Mouse (Mus musculus): ENCODE measurements around the gene Tmem106a.
A peak's percentile ranks its signal among the peaks of the same experiment; 100 is the strongest.
"Not testable (repeated sequence)": the region's sequence is repeated elsewhere in the genome, so short reads cannot be mapped to it uniquely, and the experiment has no call there.

The Tmem106a gene

GRCm38 (mm10) chr11:101582054-101583035, at the start of gene Tmem106a:
Gene Tmem106a, plus strand, starts transcription at chr11:101582242.
- peak; percentile 83 for DNase-seq (ENCODE audit: low read depth, low spot score)

- DNase-seq (ENCODE audit: low read depth, low spot score): peak; percentile 34
Measured at GRCm38 (mm10) chr11:101543533-101543932, 38.5 kb upstream of the Tmem106a start.

- no peak for DNase-seq (ENCODE audit: low read depth, low spot score)
Measured at GRCm38 (mm10) chr11:101544132-101544531, 37.9 kb upstream of the Tmem106a start.

GRCm38 (mm10) chr11:101548526-101548925, 33.5 kb upstream of the Tmem106a start:
- no peak for DNase-seq (ENCODE audit: low read depth, low spot score)

GRCm38 (mm10) chr11:101551751-101552475, 30.1 kb upstream of the Tmem106a start, which contains the start of the genes Brca1 and Nbr1:
Gene Brca1, minus strand, starts transcription at chr11:101551955.
Gene Nbr1, plus strand, starts transcription at chr11:101552149.
- DNase-seq (ENCODE audit: low read depth, low spot score): peak; percentile 99

GRCm38 (mm10) chr11:101552476-101553300, 29.4 kb upstream of the Tmem106a start:
- peak; percentile 99 for DNase-seq (ENCODE audit: low read depth, low spot score)

- peak; percentile 42 for DNase-seq (ENCODE audit: low read depth, low spot score)
Measured at GRCm38 (mm10) chr11:101553354-101553930, 28.6 kb upstream of the Tmem106a start.

- no peak for DNase-seq (ENCODE audit: low read depth, low spot score)
Measured at GRCm38 (mm10) chr11:101556541-101556940, 25.5 kb upstream of the Tmem106a start.

- DNase-seq (ENCODE audit: low read depth, low spot score): no peak
Measured at GRCm38 (mm10) chr11:101556954-101557353, 25.1 kb upstream of the Tmem106a start.

GRCm38 (mm10) chr11:101562391-101562790, 19.7 kb upstream of the Tmem106a start:
- DNase-seq (ENCODE audit: low read depth, low spot score): peak; percentile 86

GRCm38 (mm10) chr11:101568421-101568820, 13.6 kb upstream of the Tmem106a start:
- no peak for DNase-seq (ENCODE audit: low read depth, low spot score)

- DNase-seq (ENCODE audit: low read depth, low spot score): no peak
Measured at GRCm38 (mm10) chr11:101576116-101576515, 5.9 kb upstream of the Tmem106a start.

GRCm38 (mm10) chr11:101581081-101581764, 819 bp upstream of the Tmem106a start:
- no peak for DNase-seq (ENCODE audit: low read depth, low spot score)

- DNase-seq (ENCODE audit: low read depth, low spot score): no peak
Measured at GRCm38 (mm10) chr11:101583205-101583604, 1.2 kb downstream of the Tmem106a start.

GRCm38 (mm10) chr11:101585031-101585430, 3.0 kb downstream of the Tmem106a start:
- not testable (repeated sequence) for DNase-seq (ENCODE audit: low read depth, low spot score)

GRCm38 (mm10) chr11:101585805-101586204, 3.8 kb downstream of the Tmem106a start:
- no peak for DNase-seq (ENCODE audit: low read depth, low spot score)

- no peak for DNase-seq (ENCODE audit: low read depth, low spot score)
Measured at GRCm38 (mm10) chr11:101587676-101588075, 5.6 kb downstream of the Tmem106a start.

- no peak for DNase-seq (ENCODE audit: low read depth, low spot score)
Measured at GRCm38 (mm10) chr11:101588868-101589267, 6.8 kb downstream of the Tmem106a start.

GRCm38 (mm10) chr11:101589444-101589843, 7.4 kb downstream of the Tmem106a start:
- DNase-seq (ENCODE audit: low read depth, low spot score): peak; percentile 70

GRCm38 (mm10) chr11:101589989-101590624, 8.1 kb downstream of the Tmem106a start:
- no peak for DNase-seq (ENCODE audit: low read depth, low spot score)

All from CD4-positive helper T cell, adult 2 months (primary cell).